Mouse (Mus musculus): ENCODE data around the gene Cdc5l.

DNA sequence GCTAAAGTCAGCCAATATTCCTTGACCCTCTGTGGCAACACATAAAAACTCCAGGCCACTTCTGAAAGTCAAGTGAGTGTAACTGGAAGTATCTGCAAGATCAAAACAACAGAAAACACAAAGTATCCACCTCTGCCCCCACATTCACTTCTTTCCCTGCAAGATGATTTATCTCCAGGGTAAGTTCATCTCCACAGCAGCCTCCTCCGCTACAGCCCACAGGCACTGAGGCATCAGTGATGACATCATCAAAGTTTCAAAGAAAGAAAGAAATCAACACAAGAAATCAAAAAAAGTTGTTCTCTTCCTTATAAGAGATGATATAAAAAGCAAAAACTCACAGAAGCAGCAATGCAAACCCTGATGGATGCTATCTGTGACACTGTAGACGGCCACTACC is 24.8 kb downstream of the Cdc5l start:
- TF ChIP-seq ZC3H11A (IDR thresholded peaks at IDR 0.05; ENCODE audit: borderline replicate concordance, low read depth, low read length) (no peak), HCFC1 (IDR thresholded peaks at IDR 0.05; ENCODE audit: borderline replicate concordance, insufficient read depth, low read length) (no peak)
